Mouse (Mus musculus) spleen, postnatal 4 days (tissue): ENCODE results near the gene Akr1c19.

Source experiments
- DNase-seq, 2 experiments: peaks; one replicate each; pipeline ENCODE4 v3.0.0; 2022; ENCODE audit warnings: low spot score in 2 of 2

Akr1c19 gene

DNA sequence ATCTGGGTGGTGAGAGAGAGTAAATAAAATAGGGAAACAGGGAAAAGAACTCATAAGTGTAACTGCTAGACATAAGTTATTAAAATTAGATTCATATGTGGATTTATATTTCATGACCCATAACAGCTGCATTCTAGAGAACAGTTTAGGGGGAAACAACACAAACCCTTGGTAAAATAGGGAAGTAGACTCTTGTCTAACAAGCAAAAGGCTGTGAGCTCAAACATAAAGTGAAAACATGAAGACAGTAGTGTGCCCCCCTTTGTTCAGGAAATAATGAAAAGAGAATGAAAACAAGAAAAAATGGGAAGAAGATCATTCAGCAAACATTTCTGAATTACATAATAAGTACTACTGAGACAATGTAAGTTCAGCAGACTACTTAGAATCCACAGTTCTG is 42.4 kb downstream of the Akr1c19 start:
- no peak for DNase-seq

DNA sequence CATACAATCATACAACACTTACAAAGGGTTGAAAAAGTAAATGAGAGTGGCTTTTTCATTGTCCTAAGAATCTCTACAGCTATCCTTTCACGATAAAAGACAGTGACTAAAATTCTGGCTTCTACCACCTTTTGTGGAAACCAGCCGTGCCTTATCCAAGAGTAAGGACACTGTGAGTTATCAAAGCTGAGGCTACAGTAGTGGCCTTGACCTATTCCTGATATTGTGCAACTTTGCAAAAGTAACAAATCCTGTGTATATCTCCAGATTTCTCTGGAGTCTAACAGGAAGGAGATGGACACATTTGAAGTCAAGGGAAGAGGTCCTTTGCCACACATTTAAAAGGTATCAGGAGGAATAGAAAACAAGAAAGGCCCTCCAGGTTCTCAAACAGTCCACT is 49.0 kb downstream of the Akr1c19 start:
- DNase-seq, result no peak

DNA sequence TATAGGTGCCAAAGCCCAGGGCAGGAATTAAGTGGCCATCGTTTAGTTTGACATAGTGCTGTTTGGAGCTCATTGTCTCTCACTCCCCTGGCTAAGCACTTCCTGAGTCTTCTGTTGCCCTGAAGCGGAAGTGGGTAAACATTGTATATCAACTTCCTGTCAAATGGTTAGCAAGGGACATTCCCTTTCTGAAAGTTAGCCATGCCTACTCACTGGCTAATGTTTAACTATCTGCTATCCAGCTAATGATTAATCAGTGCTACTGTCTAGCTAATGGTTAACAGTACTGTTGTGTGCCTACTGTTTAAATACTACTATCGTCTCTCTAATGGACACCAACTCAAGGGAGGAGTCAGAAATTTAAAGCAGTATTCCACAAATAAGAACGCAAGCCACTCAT is 50.8 kb downstream of the Akr1c19 start, which contains the start of gene Akr1c12:
Gene Akr1c12, minus strand, starts transcription at position 150 of the 400 bp plus-strand sequence.
- DNase-seq, result no peak

DNA sequence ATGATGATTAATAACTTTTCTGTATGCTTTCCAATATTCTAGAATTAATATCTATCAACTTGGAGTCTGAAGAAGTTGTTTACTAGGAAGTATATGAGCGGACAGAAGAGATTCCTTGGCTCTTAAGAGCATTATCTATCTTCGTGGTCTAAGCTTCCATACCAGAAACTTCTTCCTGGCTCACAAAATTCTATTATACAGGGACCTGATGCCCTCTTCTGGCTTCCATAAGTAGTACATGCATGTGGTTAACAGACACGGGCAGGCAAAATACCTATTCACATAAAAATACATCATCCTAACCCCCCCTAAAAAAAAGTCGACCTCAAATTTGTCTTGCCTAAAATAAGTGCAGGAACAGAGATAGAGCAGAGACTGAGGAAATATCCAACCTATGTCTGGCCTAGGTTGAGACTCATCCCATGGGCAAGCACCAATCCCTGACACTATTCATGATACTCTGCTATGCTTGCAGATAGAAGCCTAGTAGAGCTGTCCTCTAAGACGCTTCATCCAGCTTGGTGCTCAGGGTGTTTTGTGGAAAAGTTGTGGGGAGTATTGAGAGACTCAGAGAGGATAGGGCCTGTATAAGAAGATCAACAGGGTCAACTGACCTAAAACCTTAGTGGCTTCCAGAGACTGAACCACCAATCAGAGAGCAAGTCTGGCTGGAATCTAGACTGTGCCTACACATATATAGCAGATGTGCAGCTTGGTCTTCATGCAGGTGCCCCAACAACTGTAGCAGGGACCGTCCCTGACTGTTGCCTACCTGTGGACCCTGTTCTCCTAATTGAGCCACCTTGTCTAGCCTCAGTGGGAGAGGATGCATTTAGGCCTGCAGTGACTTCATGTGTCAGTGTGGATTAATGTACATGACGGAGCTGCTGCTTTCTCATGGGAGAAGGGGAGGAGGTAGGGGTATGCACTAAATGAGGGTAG is 53.2 kb downstream of the Akr1c19 start:
- DNase-seq, result no peak

DNA sequence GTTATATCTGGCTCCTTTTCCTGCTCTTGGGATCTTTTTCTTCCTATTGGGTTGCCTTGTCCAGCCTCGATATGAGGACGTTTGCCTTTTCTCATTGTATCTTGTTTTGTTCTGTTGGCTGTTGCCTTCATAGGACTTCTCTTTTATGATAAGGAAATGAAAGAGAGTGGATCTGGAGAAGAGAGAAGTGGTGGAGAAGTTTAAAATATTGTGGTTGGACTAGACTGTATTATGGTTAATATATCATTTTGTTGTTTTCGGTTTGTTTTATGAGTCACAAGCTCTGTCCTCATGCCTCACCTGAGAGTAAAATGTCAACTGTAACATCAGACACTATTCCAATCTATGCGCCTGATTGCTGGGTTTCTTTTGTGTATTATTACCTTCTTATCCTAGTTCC is 68.5 kb downstream of the Akr1c19 start:
- DNase-seq, result no peak
